30 mouse cellular contexts compared by ENCODE assay signal in the genomic region with DNA sequence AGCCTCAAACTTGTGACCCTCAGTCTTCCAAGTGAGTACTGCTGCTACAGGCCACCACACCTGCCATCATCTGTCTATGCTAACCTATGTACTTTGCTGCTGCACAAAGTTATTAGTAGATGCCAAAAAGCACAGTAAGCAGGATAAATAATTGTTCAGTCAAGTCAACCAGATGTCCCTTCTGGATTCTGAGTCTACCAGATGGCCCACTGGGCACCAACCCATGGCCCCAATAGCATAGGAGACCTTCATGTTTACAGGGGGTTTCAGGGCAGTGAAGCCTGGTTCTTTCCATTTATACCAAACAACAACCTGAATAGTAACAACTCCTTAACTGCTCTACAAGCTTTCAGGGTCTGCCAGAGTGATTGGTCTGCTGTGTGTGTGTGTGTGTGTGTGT.
"Had no signal": no experiment of that assay in that cellular context is flagged by ENCODE, and none has a peak within 500 bp of the region (broad histone marks: within the 10 kb centered on the region; RNA-seq: fewer than 3 reads in every experiment).

No protein-coding gene starts in this region.

- H3K36me3 ChIP-seq: heart, embryonic 10.5 days; heart, embryonic 15.5 days; hindbrain, embryonic 12.5 days; hindbrain, embryonic 13.5 days; hindbrain, embryonic 15.5 days; intestine, embryonic 15.5 days; kidney, embryonic 15.5 days had no signal

- H3K27ac ChIP-seq: heart, embryonic 10.5 days; heart, embryonic 13.5 days; heart, embryonic 15.5 days; hindbrain, embryonic 10.5 days; hindbrain, embryonic 12.5 days; hindbrain, embryonic 13.5 days; hindbrain, embryonic 14.5 days; hindbrain, embryonic 15.5 days; hindbrain, postnatal 0 days; intestine, embryonic 15.5 days; kidney, embryonic 15.5 days; kidney, postnatal 0 days; left cerebral cortex, adult 2 months had no signal

- H3K27me3 ChIP-seq: heart, embryonic 12.5 days; heart, embryonic 13.5 days; heart, embryonic 15.5 days; hindbrain, embryonic 12.5 days; hindbrain, embryonic 13.5 days; hindbrain, embryonic 15.5 days; intestine, embryonic 15.5 days; kidney, embryonic 15.5 days had no signal

- H3K4me3 ChIP-seq: heart, embryonic 10.5 days; heart, embryonic 12.5 days; heart, embryonic 13.5 days; heart, embryonic 15.5 days; hindbrain, embryonic 10.5 days; hindbrain, embryonic 12.5 days; hindbrain, embryonic 13.5 days; hindbrain, embryonic 15.5 days; intestine, embryonic 15.5 days; kidney, embryonic 15.5 days; layer of hippocampus, adult 2 months; left cerebral cortex, adult 2 months had no signal

- DNase-seq: heart, postnatal 10 days; heart, postnatal 14 days; heart, postnatal 36 days; heart, postnatal 4 days; kidney, adult 11 months; kidney, adult 18-20 months; kidney, adult 2 months; kidney, adult 8-10 months; kidney, adult 9 months; kidney, postnatal 10 days; kidney, postnatal 14 days; kidney, postnatal 25 days; kidney, postnatal 4 days; layer of hippocampus, adult 9-11 months; layer of hippocampus, postnatal 36 days had no signal
